In the genomic region with DNA sequence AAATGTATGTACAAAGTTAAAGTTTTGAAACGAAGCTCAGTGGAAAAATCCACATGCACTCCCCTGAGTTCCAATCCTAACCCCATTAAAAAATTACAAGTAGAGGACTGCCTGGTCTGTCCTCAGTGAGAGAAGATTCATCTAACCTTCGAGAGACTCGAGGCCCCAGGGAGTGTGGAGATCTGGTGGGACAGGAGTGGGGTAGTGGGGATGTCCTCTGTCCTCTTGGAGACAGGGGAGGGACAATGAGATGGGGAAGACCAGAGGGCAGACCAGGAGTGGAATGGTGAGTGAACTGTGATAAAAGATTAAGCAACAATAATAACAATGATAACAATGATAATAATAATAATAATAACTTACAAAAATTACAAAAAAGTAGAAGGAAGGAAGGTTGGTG, we compare ENCODE assay signal across 27 mouse cellular contexts.
"Had no signal": no experiment of that assay in that cellular context is flagged by ENCODE, and none has a peak within 500 bp of the region (broad histone marks: within the 10 kb centered on the region; RNA-seq: fewer than 3 reads in every experiment).

No protein-coding gene starts in this region.

- DNase-seq: cerebellum, adult 2 months; cerebellum, adult 8-10 months; cerebellum, adult 9-10 months; cerebellum, adult 9-11 months; cerebellum, postnatal 10 days; cerebellum, postnatal 14 days; cerebellum, postnatal 25 days; cerebellum, postnatal 36 days; forebrain, postnatal 0 days; gastrocnemius, adult 2 months; gastrocnemius, postnatal 10 days; gastrocnemius, postnatal 14 days; gastrocnemius, postnatal 25 days; gastrocnemius, postnatal 36 days; heart, adult 11 months; heart, adult 18-20 months had no signal

- H3K36me3 ChIP-seq: embryonic facial prominence, embryonic 10.5 days; embryonic facial prominence, embryonic 12.5 days; embryonic facial prominence, embryonic 13.5 days; embryonic facial prominence, embryonic 15.5 days; forebrain, embryonic 10.5 days; forebrain, embryonic 12.5 days; forebrain, embryonic 15.5 days had no signal

- H3K27me3 ChIP-seq: embryonic facial prominence, embryonic 12.5 days; embryonic facial prominence, embryonic 13.5 days; embryonic facial prominence, embryonic 15.5 days; forebrain, embryonic 12.5 days; forebrain, embryonic 13.5 days; forebrain, embryonic 15.5 days had no signal

- H3K4me3 ChIP-seq: embryonic facial prominence, embryonic 10.5 days; embryonic facial prominence, embryonic 12.5 days; embryonic facial prominence, embryonic 13.5 days; embryonic facial prominence, embryonic 15.5 days; erythroblast, embryonic 14.5 days; forebrain, embryonic 10.5 days; forebrain, embryonic 12.5 days; forebrain, embryonic 13.5 days; forebrain, embryonic 15.5 days; gastrocnemius, adult 2 months had no signal

- H3K27ac ChIP-seq: embryonic facial prominence, embryonic 10.5 days; embryonic facial prominence, embryonic 12.5 days; embryonic facial prominence, embryonic 13.5 days; embryonic facial prominence, embryonic 15.5 days; forebrain, embryonic 10.5 days; forebrain, embryonic 12.5 days; forebrain, embryonic 13.5 days; forebrain, embryonic 15.5 days; gastrocnemius, adult 2 months had no signal

- H3K4me2 ChIP-seq: embryonic facial prominence, embryonic 12.5 days; embryonic facial prominence, embryonic 13.5 days; embryonic facial prominence, embryonic 15.5 days; forebrain, embryonic 12.5 days; forebrain, embryonic 13.5 days; forebrain, embryonic 15.5 days had no signal

- ATAC-seq: forebrain, embryonic 13.5 days; forebrain, embryonic 14.5 days; forebrain, embryonic 15.5 days; forebrain, embryonic 16.5 days; forebrain, postnatal 0 days had no signal

- H3K9me3 ChIP-seq: embryonic facial prominence, embryonic 10.5 days; embryonic facial prominence, embryonic 12.5 days; embryonic facial prominence, embryonic 13.5 days; embryonic facial prominence, embryonic 15.5 days; forebrain, embryonic 10.5 days; forebrain, embryonic 12.5 days; forebrain, embryonic 13.5 days; forebrain, embryonic 15.5 days had no signal

- H3K9ac ChIP-seq: embryonic facial prominence, embryonic 12.5 days; embryonic facial prominence, embryonic 13.5 days; embryonic facial prominence, embryonic 15.5 days; forebrain, embryonic 12.5 days; forebrain, embryonic 13.5 days; forebrain, embryonic 15.5 days; forebrain, postnatal 0 days had no signal

- H3K4me1 ChIP-seq: embryonic facial prominence, embryonic 10.5 days; embryonic facial prominence, embryonic 12.5 days; embryonic facial prominence, embryonic 15.5 days; forebrain, embryonic 12.5 days; forebrain, embryonic 13.5 days; forebrain, embryonic 15.5 days had no signal
